Mouse (Mus musculus): ENCODE measurements around the gene Kcnrg.
"Not testable (repeated sequence)": the region's sequence is repeated elsewhere in the genome, so short reads cannot be mapped to it uniquely, and the experiment has no call there.

Kcnrg gene
- long read RNA-seq, experiment 1, partial matches to known transcripts, result 0 of 1 reads
- long read RNA-seq, experiment 1, other reads (novel, unspliced or antisense), result 1 of 1 reads
- long read RNA-seq, experiment 2, result 0 reads

DNA sequence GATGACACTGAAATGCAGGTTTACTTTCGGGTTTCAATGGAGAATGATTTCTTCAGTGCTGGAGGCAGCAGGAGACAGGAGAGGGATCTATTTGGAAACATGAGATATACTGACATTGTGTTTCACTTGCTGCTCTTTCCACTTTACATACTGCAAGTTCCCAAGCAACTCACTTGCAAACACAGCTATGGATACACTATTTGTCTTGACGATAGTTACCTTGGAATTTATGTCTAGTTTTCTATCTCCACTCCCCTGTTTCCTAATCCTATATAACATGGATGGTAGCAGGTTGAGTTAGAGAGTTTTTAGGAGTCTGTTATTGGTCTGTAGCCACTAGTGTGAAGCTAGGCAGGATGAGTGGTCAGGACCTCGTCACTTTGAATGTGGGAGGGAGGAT is at the start of gene Kcnrg:
Gene Kcnrg, plus strand, starts transcription at position 301 of the 400 bp plus-strand sequence.
- intact Hi-C loops (cut with DNase I), result no loop called here

- intact Hi-C loops (cut with DNase I), result no loop called here
Measured at GRCm38 (mm10) chr14:61558901-61559300, 48.4 kb upstream of the Kcnrg start.

- intact Hi-C loops (cut with DNase I), result no loop called here
Measured at GRCm38 (mm10) chr14:61559856-61560255, 47.4 kb upstream of the Kcnrg start.

DNA sequence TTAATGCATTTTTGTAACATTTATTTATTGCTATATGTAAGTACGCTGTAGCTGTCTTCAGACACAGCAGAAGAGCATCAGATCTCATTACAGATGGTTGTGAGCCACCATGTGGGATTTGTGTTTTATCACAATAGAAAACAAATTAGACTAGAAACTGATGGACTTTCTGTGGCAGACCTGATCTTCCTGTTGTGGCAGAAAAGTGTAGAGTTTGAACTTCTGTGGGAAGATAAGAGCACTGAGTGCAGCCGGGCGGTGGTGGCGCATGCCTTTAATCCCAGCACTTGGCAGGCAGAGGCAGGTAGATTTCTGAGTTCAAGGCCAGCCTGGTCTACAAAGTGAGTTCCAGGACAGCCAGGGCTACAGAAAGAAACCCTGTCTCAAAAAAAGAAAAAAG is 41.0 kb upstream of the Kcnrg start:
- intact Hi-C loops (cut with DNase I), result not testable (repeated sequence)

GRCm38 (mm10) chr14:61569344-61569743 is 37.9 kb upstream of the Kcnrg start:
- intact Hi-C loops (cut with DNase I), result no loop called here

GRCm38 (mm10) chr14:61571366-61571765 is 35.9 kb upstream of the Kcnrg start:
- intact Hi-C loops (cut with DNase I), result loop anchor here (2.0 to 5.0 kb wide), 3 partner anchors 76 to 681 kb away; no protein-coding TSS in a partner anchor

DNA sequence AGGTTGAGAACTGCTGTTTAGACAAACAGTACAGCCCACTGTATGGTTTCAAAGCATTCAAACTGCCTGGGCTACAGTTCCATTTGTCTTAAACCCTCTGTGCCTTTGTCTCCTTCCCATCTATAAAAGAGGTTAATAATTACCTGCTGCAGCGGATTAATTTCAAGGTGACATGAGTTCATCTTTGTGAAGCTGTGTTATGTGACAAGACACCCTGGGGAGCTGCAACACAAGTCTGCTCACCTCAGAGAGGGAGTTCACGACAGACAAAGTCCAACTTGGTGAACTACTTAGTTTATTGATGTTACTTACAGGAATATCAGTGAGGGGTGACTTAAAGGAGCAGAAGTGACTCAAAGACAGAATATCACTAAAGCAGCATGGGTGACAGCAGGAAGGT is 35.1 kb upstream of the Kcnrg start:
- intact Hi-C loops (cut with DNase I), result loop anchor here (5.0 kb wide), 2 partner anchors 75 to 680 kb away; no protein-coding TSS in a partner anchor

- intact Hi-C loops (cut with DNase I), result loop anchor here (1.0 to 5.0 kb wide), 2 partner anchors 16 to 882 kb away; partner anchors contain the start of gene Gucy1b2
Measured at GRCm38 (mm10) chr14:61575066-61575465, 32.2 kb upstream of the Kcnrg start.

GRCm38 (mm10) chr14:61575941-61576340 is 31.3 kb upstream of the Kcnrg start:
- intact Hi-C loops (cut with DNase I), result loop anchor here (1.0 to 5.0 kb wide), 2 partner anchors 15 to 881 kb away; partner anchors contain the start of gene Gucy1b2

DNA sequence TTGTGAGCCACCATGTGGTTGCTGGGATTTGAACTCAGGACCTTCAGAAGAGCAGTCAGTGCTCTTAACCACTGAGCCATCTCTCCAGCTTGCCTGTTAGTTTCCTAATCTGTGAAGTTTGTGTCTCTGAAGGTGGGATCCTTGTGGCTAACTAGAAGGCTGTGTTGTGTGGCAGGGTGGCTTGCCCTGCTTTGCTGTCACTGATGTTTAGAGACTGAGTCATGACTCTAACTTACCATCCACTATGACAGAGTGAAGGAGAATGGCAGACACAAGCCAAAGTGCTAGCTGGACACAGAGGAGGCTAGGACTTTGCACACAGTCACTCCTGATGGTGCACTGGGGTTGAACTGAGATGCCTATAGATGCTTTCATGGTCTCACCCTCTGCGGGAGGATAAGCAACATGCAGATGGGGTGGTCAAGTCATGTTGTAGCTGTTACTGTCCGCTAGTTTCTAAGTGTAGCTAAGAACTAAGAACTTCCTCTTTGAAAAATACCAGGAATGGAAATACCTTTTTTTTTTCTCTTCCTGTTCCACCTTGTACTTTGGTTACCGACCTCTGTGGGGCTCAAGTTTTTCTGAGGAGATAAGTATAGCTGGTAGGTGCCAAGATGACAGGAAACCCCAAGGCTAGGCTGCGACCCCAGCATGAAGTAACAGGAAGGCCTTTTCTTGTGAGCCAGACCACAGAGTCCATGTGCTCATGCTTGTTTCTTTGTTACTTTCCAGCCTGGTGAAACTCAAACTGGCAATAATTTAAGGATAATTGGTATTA is 17.8 kb upstream of the Kcnrg start:
- intact Hi-C loops (cut with DNase I), result no loop called here

- intact Hi-C loops (cut with DNase I), result no loop called here
Measured at GRCm38 (mm10) chr14:61596719-61597426, 10.4 kb upstream of the Kcnrg start.

DNA sequence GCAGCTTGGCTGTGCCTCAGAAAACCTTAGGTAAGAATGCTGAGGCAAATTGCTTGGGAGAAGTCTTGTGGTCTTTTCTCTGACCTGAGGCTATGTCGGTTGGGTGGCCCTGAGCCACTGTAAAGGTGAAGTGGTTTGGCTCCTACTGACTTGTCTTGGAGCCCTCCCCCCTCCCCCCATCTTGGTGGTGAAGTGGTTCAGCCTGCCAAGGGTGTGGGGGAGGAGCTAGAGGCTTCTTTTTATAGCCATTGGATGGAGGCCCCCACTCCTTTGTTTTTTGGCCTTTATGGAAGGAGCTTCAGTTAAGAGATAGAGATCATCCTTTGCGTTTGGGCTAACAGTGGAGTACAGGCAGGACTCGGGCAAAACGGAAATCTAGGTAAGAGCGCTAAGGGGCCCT is 9.3 kb upstream of the Kcnrg start, which contains the start of gene Trim13:
Gene Trim13, plus strand, starts transcription at position 280 of the 400 bp plus-strand sequence.
- intact Hi-C loops (cut with DNase I), result no loop called here

GRCm38 (mm10) chr14:61599057-61599806 is 8.0 kb upstream of the Kcnrg start:
- intact Hi-C loops (cut with DNase I), result no loop called here

GRCm38 (mm10) chr14:61601348-61601747 is 5.9 kb upstream of the Kcnrg start:
- intact Hi-C loops (cut with DNase I), result loop anchor here (5.0 kb wide), 1 partner anchor 36 kb away; no protein-coding TSS in a partner anchor

GRCm38 (mm10) chr14:61603069-61603755 is 4.0 kb upstream of the Kcnrg start:
- intact Hi-C loops (cut with DNase I), result loop anchor here (5.0 kb wide), 1 partner anchor 34 kb away; no protein-coding TSS in a partner anchor

- intact Hi-C loops (cut with DNase I), result loop anchor here (5.0 kb wide), 1 partner anchor 33 kb away; no protein-coding TSS in a partner anchor
Measured at GRCm38 (mm10) chr14:61604081-61604480, 3.2 kb upstream of the Kcnrg start.

DNA sequence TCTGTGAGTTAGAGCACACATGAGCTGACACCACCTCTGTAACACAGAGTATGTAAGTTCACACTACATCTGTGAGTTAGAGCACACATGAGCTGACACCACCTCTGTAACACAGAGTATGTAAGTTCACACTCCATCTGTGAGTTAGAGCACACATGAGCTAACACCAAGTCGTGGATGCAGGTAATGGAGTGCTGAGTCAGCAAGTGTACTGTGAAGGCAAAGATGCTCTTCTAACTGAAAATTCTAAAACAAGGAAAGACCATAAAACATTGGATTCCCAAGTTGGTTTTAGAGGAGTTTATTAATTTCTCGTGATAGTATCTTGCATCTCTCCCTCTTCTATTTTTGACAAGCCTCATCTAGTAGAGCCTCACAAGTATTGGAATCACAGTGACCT is 1.2 kb upstream of the Kcnrg start:
- intact Hi-C loops (cut with DNase I), result not testable (repeated sequence)

- intact Hi-C loops (cut with DNase I), result no loop called here
Measured at GRCm38 (mm10) chr14:61611766-61612165, 4.5 kb downstream of the Kcnrg start.

DNA sequence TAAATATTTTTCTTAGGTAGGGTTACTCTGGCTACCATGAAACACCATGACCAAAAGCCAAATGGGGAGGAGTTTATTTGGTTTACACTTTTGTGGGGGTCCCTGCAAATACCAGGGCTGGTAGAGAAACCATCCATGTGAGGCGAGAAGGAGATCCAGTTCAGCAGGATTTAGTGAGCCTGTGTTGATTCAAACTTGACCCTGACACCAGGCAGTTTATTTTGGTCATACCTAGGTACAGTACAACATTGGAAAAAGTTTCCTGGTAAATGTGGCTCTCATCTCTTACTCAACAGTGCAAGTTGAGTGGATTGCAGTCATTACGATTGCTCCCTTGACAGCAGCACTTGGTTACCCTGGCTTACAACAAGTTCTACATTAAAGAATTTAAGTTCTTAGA is 6.1 kb downstream of the Kcnrg start:
- intact Hi-C loops (cut with DNase I), result no loop called here

DNA sequence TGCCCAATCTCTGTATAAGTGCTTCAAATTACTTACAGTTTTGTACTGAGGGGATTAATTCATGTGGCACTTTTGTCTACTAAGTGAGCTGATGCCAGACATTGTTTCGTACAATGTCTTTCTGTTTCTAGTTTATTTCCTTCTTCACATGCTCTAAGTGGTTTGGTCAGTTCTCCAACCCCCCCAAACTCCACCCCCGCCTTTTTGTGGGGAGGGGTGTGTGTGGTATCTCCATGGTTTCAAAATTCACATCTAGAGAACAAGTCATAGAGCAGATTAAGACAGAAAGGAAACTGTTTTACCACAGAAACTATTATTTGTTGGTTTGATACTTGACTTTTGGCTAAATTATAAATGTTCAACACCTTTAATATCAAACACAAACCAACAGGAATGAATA is 13.1 kb downstream of the Kcnrg start:
- intact Hi-C loops (cut with DNase I), result no loop called here

Data from adrenal gland (tissue).